Mouse (Mus musculus) bone marrow, adult 2 months (tissue): ENCODE data around the gene Lfng.

Source experiments
- CTCF ChIP-seq: fragments of 200-500 bp; IDR thresholded peaks from 2 replicates; pipeline ENCODE4 v1.5.1; 2011; ENCODE audit warnings: low read length, control low read depth; ENCODE audit not compliant: control insufficient read depth, insufficient read depth
- POLR2A ChIP-seq: fragments of 200-500 bp; IDR thresholded peaks from 2 replicates; pipeline ENCODE4 v1.6.1; 2011; ENCODE audit warnings: low read depth, mild to moderate bottlenecking, control low read depth, low read length, borderline replicate concordance; ENCODE audit not compliant: control insufficient read depth

- TF ChIP-seq CTCF: no peak
- no peak for TF ChIP-seq POLR2A
Measured at GRCm38 (mm10) chr5:140566271-140566670, 40.8 kb upstream of the Lfng start.
